Mouse (Mus musculus) megakaryocyte, embryonic 14.5 days (primary cell): ENCODE data around the gene Plcl1.

Source experiments
- FLI1 ChIP-seq: IDR thresholded peaks from 2 replicates; pipeline ENCODE4 v1.6.1; 2012; ENCODE audit warnings: low read length, inconsistent platforms, mixed read lengths
- GATA1 ChIP-seq: IDR thresholded peaks from 3 replicates; pipeline ENCODE4 v1.6.1; 2012; ENCODE audit warnings: mixed read lengths, low read length, inconsistent platforms, borderline replicate concordance

GRCm38 (mm10) chr1:55437095-55437494, 31.4 kb downstream of the Plcl1 start:
- no peak for TF ChIP-seq GATA1
- TF ChIP-seq FLI1 = no peak
